Mouse (Mus musculus) neural tube, embryonic 10.5 days (tissue): ENCODE results near the gene Cpeb3.
A peak's percentile ranks its signal among the peaks of the same experiment; 100 is the strongest.

Source experiments
- DNase-seq: peaks from one replicate; pipeline ENCODE4 v3.0.0-alpha.2; 2017; ENCODE audit warnings: low spot score; ENCODE audit errors: extremely low spot score

Gene Cpeb3

GRCm38 (mm10) chr19:37048507-37048906 is 159.9 kb downstream of the Cpeb3 start:
- DNase-seq: no peak

- no peak for DNase-seq
Measured at GRCm38 (mm10) chr19:37044431-37044830, 164.0 kb downstream of the Cpeb3 start.

- DNase-seq: no peak
Measured at GRCm38 (mm10) chr19:37040906-37041305, 167.5 kb downstream of the Cpeb3 start.

GRCm38 (mm10) chr19:37032364-37032763 is 176.0 kb downstream of the Cpeb3 start:
- DNase-seq: no peak

GRCm38 (mm10) chr19:37031446-37031845 is 177.0 kb downstream of the Cpeb3 start:
- DNase-seq: no peak

GRCm38 (mm10) chr19:37029771-37030170 is 178.6 kb downstream of the Cpeb3 start:
- DNase-seq: no peak

GRCm38 (mm10) chr19:37026408-37026807 is 182.0 kb downstream of the Cpeb3 start:
- no peak for DNase-seq

- no peak for DNase-seq
Measured at GRCm38 (mm10) chr19:37025839-37026319, 182.5 kb downstream of the Cpeb3 start.

- DNase-seq: no peak
Measured at GRCm38 (mm10) chr19:37022146-37022545, 186.3 kb downstream of the Cpeb3 start.

GRCm38 (mm10) chr19:37020951-37021350 is 187.4 kb downstream of the Cpeb3 start:
- no peak for DNase-seq

- DNase-seq: no peak
Measured at GRCm38 (mm10) chr19:37020531-37020930, 187.9 kb downstream of the Cpeb3 start.

- DNase-seq: no peak
Measured at GRCm38 (mm10) chr19:37018931-37019330, 189.5 kb downstream of the Cpeb3 start.

GRCm38 (mm10) chr19:37018411-37018810 is 190.0 kb downstream of the Cpeb3 start:
- DNase-seq: peak; percentile 79

GRCm38 (mm10) chr19:37016890-37017289 is 191.5 kb downstream of the Cpeb3 start:
- no peak for DNase-seq

GRCm38 (mm10) chr19:37014173-37014939 is 194.0 kb downstream of the Cpeb3 start:
- no peak for DNase-seq

GRCm38 (mm10) chr19:37013461-37013860 is 194.9 kb downstream of the Cpeb3 start:
- DNase-seq: no peak

GRCm38 (mm10) chr19:37009878-37010281 is 198.5 kb downstream of the Cpeb3 start:
- DNase-seq: no peak

GRCm38 (mm10) chr19:37004557-37004956 is 203.8 kb downstream of the Cpeb3 start:
- DNase-seq: no peak
